Mouse (Mus musculus) myocyte (in vitro differentiated cells): Measurements from ENCODE around the gene Gm42715. TPM values are rescaled to one million over a fixed set of nuclear protein-coding genes. Genes with fewer than 3 reads are reported as not detected.
"Not testable (repeated sequence)": the region's sequence is repeated elsewhere in the genome, so short reads cannot be mapped to it uniquely, and the experiment has no call there.

ENCODE experiments used
- H3K27me3 ChIP-seq: one replicate; pipeline ENCODE4 v1.6.1; 2011; ENCODE audit not compliant: control insufficient read depth, insufficient read depth, insufficient read length
- H3K36me3 ChIP-seq: one replicate; pipeline ENCODE4 v1.6.1; 2011; ENCODE audit not compliant: control insufficient read depth, insufficient read depth
- H3K4me2 ChIP-seq: one replicate; pipeline ENCODE4 v1.6.1; 2011; ENCODE audit warnings: low read depth, control low read depth
- H3K4me3 ChIP-seq: one replicate; pipeline ENCODE4 v1.5.1; 2011; ENCODE audit warnings: mild to moderate bottlenecking, control low read depth, moderate library complexity
- H3K79me2 ChIP-seq: one replicate; pipeline ENCODE4 v1.6.1; 2011; ENCODE audit not compliant: control insufficient read depth, insufficient read depth
- H3ac ChIP-seq: one replicate; pipeline ENCODE4 v1.6.1; 2011; ENCODE audit not compliant: control insufficient read depth, insufficient read length
- CEBPB ChIP-seq: IDR thresholded peaks from 2 replicates; pipeline ENCODE4 v1.6.1; 2011; ENCODE audit warnings: mild to moderate bottlenecking, moderate library complexity; ENCODE audit not compliant: poor library complexity, insufficient read depth, severe bottlenecking
- E2F4 ChIP-seq: IDR thresholded peaks from one replicate; pipeline ENCODE4 v1.6.1; 2011; ENCODE audit warnings: mild to moderate bottlenecking, control low read depth, moderate library complexity; ENCODE audit not compliant: insufficient read depth
- MAX ChIP-seq: IDR thresholded peaks from one replicate; pipeline ENCODE4 v1.6.1; 2011; ENCODE audit warnings: low read depth, mild to moderate bottlenecking, control low read depth
- MYOD1 ChIP-seq, 3 experiments: IDR thresholded peaks; one replicate each; pipeline ENCODE4 v1.6.1; 2011; ENCODE audit warnings: control low read depth in 2 of 3, low read depth in 2 of 3, mild to moderate bottlenecking in 2 of 3, moderate library complexity in 1 of 3; ENCODE audit not compliant: insufficient read length in 2 of 3, control insufficient read depth in 1 of 3
- MYOG ChIP-seq, 3 experiments: IDR thresholded peaks; one replicate each; pipeline ENCODE4 v1.6.1; 2011; ENCODE audit warnings: control low read depth in 2 of 3, low read depth in 2 of 3, mild to moderate bottlenecking in 2 of 3; ENCODE audit not compliant: insufficient read length in 2 of 3, control insufficient read depth in 1 of 3, insufficient read depth in 1 of 3
- POLR2A ChIP-seq: IDR thresholded peaks from one replicate; pipeline ENCODE4 v1.6.1; 2011; ENCODE audit warnings: low read depth, mild to moderate bottlenecking, control low read depth, moderate library complexity; ENCODE audit not compliant: insufficient read length
- POLR2AphosphoS2 ChIP-seq: IDR thresholded peaks from one replicate; pipeline ENCODE4 v1.6.1; 2011; ENCODE audit warnings: low read depth, control low read depth; ENCODE audit not compliant: insufficient read length
- REST ChIP-seq: IDR thresholded peaks from one replicate; pipeline ENCODE4 v1.6.1; 2011; ENCODE audit warnings: mild to moderate bottlenecking, control low read depth, moderate library complexity; ENCODE audit not compliant: insufficient read depth, insufficient read length
- SRF ChIP-seq: IDR thresholded peaks from one replicate; pipeline ENCODE4 v1.6.1; 2011; ENCODE audit warnings: low read depth; ENCODE audit not compliant: control insufficient read depth, insufficient read length
- TCF12 ChIP-seq: IDR thresholded peaks from one replicate; pipeline ENCODE4 v1.6.1; 2011; ENCODE audit warnings: mild to moderate bottlenecking, control low read depth; ENCODE audit not compliant: poor library complexity, insufficient read depth, severe bottlenecking
- TCF3 ChIP-seq: IDR thresholded peaks from one replicate; pipeline ENCODE4 v1.6.1; 2011; ENCODE audit warnings: low read depth, control low read depth; ENCODE audit not compliant: insufficient read length
- USF1 ChIP-seq: IDR thresholded peaks from one replicate; pipeline ENCODE4 v1.6.1; 2011; ENCODE audit warnings: low read depth, mild to moderate bottlenecking, control low read depth, moderate library complexity
- polyA plus RNA-seq: library from polyadenylated mRNA; unstranded; fragments of >200 nt; fragmentation: generic; extraction: Trizol; gene quantifications from one replicate; pipeline ENCODE4 v1.2.1, GENCODE M21; 2012; ENCODE audit warnings: missing spikeins

Gene Gm42715
- polyA plus RNA-seq, 1 experiment, result 6.8 TPM

DNA sequence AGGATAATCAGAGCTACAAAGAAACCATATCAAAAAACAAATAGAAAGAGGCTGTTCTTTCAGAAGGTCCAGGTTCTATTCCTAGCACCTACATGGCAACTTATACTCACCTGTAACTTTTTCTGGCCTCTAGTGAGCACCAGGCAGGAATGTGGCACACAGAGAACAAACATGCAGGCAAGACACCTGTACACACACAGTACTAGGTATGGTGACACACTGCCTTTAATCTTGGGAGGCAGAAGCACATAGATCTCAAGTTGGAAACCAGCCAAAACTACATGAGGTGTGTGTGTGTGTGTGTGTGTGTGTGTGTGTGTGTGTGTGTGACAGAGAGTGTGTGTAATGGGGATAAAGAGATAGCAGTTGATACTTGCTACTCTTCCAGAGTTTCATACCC lies 24.7 kb upstream of the Gm42715 start:
- Histone ChIP-seq H3ac (no peak overlapping the region), H3K27me3 (no peaks in the 10 kb centered on the region), H3K4me2 (no peak overlapping the region), H3K4me3 (no peak overlapping the region), H3K79me2 (no peaks in the 10 kb centered on the region), H3K36me3 (peaks cover 5% of the 10 kb centered on the region)
- no peak for TF ChIP-seq REST
- no peak for TF ChIP-seq TCF3
- TF ChIP-seq MAX, result no peak
- TF ChIP-seq POLR2A, result no peak
- no peak for TF ChIP-seq USF1
- no peak for TF ChIP-seq TCF12

DNA sequence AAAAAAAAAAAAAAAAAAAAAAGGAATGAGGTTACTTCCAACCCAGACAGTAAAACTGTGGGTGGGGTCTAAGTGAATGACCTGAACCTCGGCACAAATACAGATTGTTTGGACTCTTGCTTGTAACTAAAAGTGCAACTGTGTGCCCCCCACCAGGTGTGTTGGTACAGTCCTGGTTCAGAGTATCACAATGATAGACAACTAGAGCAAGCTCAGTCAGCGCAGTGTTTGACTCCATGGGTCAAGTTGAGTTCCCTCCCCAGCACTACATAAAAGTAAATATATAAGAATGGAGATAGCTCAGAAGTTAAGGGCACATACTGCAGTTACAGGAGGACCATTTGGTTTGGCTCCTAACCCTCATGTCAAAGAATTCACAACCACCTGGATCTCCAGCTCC lies 22.0 kb upstream of the Gm42715 start:
- Histone ChIP-seq H3K79me2 (no peaks in the 10 kb centered on the region), H3ac (no peak overlapping the region), H3K27me3 (no peaks in the 10 kb centered on the region), H3K4me2 (no peak overlapping the region), H3K36me3 (no peaks in the 10 kb centered on the region), H3K4me3 (no peak overlapping the region)
- TF ChIP-seq SRF, result no peak
- no peak for TF ChIP-seq TCF12
- no peak for TF ChIP-seq MYOG (IDR thresholded peaks at IDR 0.05; ENCODE audit: control insufficient read depth in 1 of 3, insufficient read depth in 1 of 3, insufficient read length in 2 of 3, low read depth in 2 of 3)
- TF ChIP-seq MAX, result no peak
- TF ChIP-seq CEBPB, result no peak
- no peak for TF ChIP-seq POLR2AphosphoS2
- no peak for TF ChIP-seq REST
- TF ChIP-seq E2F4, result no peak
- no peak for TF ChIP-seq TCF3
- no peak for TF ChIP-seq MYOD1 (IDR thresholded peaks at IDR 0.05; ENCODE audit: control insufficient read depth in 1 of 3, insufficient read length in 2 of 3, low read depth in 2 of 3)
- no peak for TF ChIP-seq USF1
- TF ChIP-seq POLR2A, result no peak

- Histone ChIP-seq H3K36me3 (no peaks in the 10 kb centered on the region), H3K27me3 (no peaks in the 10 kb centered on the region), H3K4me2 (no peak overlapping the region), H3ac (no peak overlapping the region), H3K79me2 (no peaks in the 10 kb centered on the region), H3K4me3 (no peak overlapping the region)
- TF ChIP-seq SRF, result no peak
- no peak for TF ChIP-seq POLR2A
- no peak for TF ChIP-seq MYOD1 (IDR thresholded peaks at IDR 0.05; ENCODE audit: control insufficient read depth in 1 of 3, insufficient read length in 2 of 3, low read depth in 2 of 3)
- TF ChIP-seq TCF12, result no peak
- no peak for TF ChIP-seq MYOG (IDR thresholded peaks at IDR 0.05; ENCODE audit: control insufficient read depth in 1 of 3, insufficient read depth in 1 of 3, insufficient read length in 2 of 3, low read depth in 2 of 3)
- TF ChIP-seq TCF3, result no peak
- no peak for TF ChIP-seq CEBPB
- TF ChIP-seq E2F4, result no peak
- no peak for TF ChIP-seq REST
- TF ChIP-seq USF1, result no peak
- no peak for TF ChIP-seq MAX
- TF ChIP-seq POLR2AphosphoS2, result no peak
These were observed 21.0 kb upstream of the Gm42715 start for GRCm38 (mm10) chr7:127498407-127498806.

- TF ChIP-seq TCF3 (no peak), CEBPB (no peak), SRF (no peak)
- no peaks in the 10 kb centered on the region for H3K27me3 ChIP-seq
- H3K36me3 ChIP-seq, result no peaks in the 10 kb centered on the region
- H3K79me2 ChIP-seq, result peaks cover 2% of the 10 kb centered on the region
- H3K4me3 ChIP-seq, result no peak overlapping the region
- H3ac ChIP-seq, result no peak overlapping the region
- H3K4me2 ChIP-seq, result no peak overlapping the region
These were observed 11.1 kb upstream of the Gm42715 start for GRCm38 (mm10) chr7:127508291-127508690.

DNA sequence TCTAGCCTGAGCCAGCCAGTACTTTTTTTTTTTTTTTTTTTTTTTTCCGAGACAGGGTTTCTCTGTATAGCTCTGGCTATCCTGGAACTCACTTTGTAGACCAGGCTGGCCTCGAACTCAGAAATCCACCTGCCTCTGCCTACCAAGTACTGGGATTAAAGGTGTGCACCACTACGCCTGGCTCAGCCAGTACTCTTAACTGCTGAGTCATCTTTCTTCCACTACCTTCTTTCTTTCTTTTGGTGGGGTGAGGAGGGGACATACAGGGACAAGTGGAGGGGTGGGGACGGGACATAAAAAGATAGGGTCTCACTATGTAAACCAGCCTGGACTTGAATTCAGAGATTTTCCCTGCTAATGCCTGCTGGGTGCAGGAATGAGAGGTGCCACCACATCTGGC lies 9.6 kb upstream of the Gm42715 start:
- peaks cover 17% of the 10 kb centered on the region for H3K79me2 ChIP-seq
- not testable (repeated sequence) for H3K27me3 ChIP-seq, H3K4me3 ChIP-seq, H3K4me2 ChIP-seq, H3K36me3 ChIP-seq, H3ac ChIP-seq

- Histone ChIP-seq H3ac (peak overlapping the region; percentile 91), H3K4me2 (peak overlapping the region; percentile 99), H3K27me3 (no peaks in the 10 kb centered on the region), H3K4me3 (peak overlapping the region; percentile 70), H3K79me2 (peaks cover 29% of the 10 kb centered on the region), H3K36me3 (peaks cover 8% of the 10 kb centered on the region)
- TF ChIP-seq CEBPB (no peak), E2F4 (no peak), REST (no peak), MYOG (IDR thresholded peaks at IDR 0.05; ENCODE audit: control insufficient read depth in 1 of 3, insufficient read depth in 1 of 3, insufficient read length in 2 of 3, low read depth in 2 of 3) (no peak), SRF (no peak), MAX (no peak), TCF3 (no peak), USF1 (no peak), TCF12 (no peak), POLR2AphosphoS2 (no peak), MYOD1 (IDR thresholded peaks at IDR 0.05; ENCODE audit: control insufficient read depth in 1 of 3, insufficient read length in 2 of 3, low read depth in 2 of 3) (no peak), POLR2A (no peak)
These were observed 8.1 kb upstream of the Gm42715 start for GRCm38 (mm10) chr7:127511241-127511640.
